Mouse (Mus musculus) olfactory bulb, adult 2 months (tissue): ENCODE measurements at regions not wholly inside any gene's neighbourhood (a gene's known extent, or its start where the extent isn't known, plus 50 kb on each side); places are given as distances from the start of the nearest gene placed in this dataset.

Source experiments
- H3K27ac ChIP-seq: fragments of 200-500 bp; 2 replicates; pipeline ENCODE4 v1.5.1; 2012; ENCODE audit warnings: low read depth, low read length; ENCODE audit not compliant: insufficient read depth
- H3K4me1 ChIP-seq: fragments of 200-500 bp; 2 replicates; pipeline ENCODE4 v1.6.1; 2012; ENCODE audit warnings: low read length; ENCODE audit not compliant: control insufficient read depth, insufficient read depth
- H3K4me3 ChIP-seq: fragments of 200-500 bp; 2 replicates; pipeline ENCODE4 v1.5.1; 2012; ENCODE audit warnings: mild to moderate bottlenecking, low read depth, low read length, moderate library complexity; ENCODE audit not compliant: insufficient read depth
- CTCF ChIP-seq: fragments of 200-500 bp; IDR thresholded peaks from 2 replicates; pipeline ENCODE4 v1.5.1; 2012; ENCODE audit warnings: low read depth, mild to moderate bottlenecking, low read length, moderate library complexity; ENCODE audit not compliant: insufficient read depth
- POLR2A ChIP-seq: fragments of 200-500 bp; IDR thresholded peaks from 2 replicates; pipeline ENCODE4 v1.6.1; 2012; ENCODE audit warnings: mild to moderate bottlenecking, low read depth, low read length, moderate library complexity; ENCODE audit not compliant: insufficient read depth
- WGBS: fragments of 180-500 bp; shearing (Covaris S2); methylation state at CpG from one replicate; pipeline ENCODE4 v1.1.7; 2018; 5-methylcytosine and 5-hydroxymethylcytosine counted together

DNA sequence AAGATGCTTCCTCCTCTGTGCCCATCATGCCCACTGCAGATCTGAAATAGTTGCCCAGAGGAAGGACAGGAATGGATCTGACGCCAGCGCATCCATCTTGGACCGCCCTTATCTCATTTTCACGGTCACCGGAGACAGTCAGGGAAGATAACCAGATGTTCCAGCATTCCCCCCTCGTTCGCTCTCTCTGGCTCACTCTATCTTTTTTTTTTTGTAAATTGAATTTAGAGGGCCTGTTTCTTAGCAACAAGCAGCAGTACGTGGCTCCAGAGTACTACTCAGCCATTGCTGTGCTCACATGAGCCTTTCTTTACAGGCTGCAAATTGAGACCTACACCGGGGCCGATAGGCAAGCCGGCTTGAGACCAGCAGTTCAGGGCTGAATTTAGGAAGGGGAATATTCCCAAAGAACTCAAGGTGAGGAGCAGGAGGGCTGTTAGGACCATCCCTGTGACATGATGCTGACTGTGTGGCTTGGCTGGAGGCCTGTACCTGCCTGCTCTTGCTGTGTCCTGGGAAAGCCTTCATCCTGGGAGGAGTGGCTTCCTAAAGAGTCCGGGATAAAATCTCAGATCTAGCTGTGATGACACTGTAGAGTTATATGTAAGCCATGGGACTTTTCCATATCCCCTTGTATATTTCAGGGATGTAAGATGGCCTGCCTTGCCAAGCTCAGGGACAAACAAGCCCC lies 100.2 kb downstream of the Rps24 start:
- 17% methylated on average over 12 of the region's 12 CpGs for WGBS
- TF ChIP-seq CTCF = no peak
- no peak for TF ChIP-seq POLR2A
- Histone ChIP-seq H3K27ac (peak overlapping the region; percentile 87), H3K4me1 (peaks cover 8% of the 10 kb centered on the region), H3K4me3 (no peak overlapping the region)

DNA sequence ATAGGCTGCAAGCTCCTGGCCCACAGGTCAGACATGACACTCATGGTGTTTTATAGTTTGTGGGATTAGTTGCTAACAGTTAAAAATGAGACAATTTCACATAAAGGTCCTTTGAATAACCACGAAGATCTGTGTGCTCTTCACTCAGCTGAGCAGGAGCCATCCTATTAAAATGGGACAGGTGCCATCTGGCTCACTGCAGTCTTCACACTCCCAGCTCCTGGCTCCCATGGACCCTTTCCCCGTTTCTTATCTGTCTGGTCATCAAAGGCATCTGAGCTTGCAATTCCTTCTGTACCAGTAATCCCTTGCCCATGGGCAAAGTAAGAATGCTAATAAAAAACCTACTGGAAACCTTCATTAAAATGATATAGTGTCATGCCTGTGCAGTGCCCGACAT lies 101.1 kb downstream of the Rps24 start:
- Histone ChIP-seq H3K4me1 (peaks cover 8% of the 10 kb centered on the region), H3K27ac (no peak overlapping the region), H3K4me3 (no peak overlapping the region)
- WGBS = 68% methylated on average over 3 of the region's 3 CpGs
- no peak for TF ChIP-seq POLR2A
- TF ChIP-seq CTCF = no peak

DNA sequence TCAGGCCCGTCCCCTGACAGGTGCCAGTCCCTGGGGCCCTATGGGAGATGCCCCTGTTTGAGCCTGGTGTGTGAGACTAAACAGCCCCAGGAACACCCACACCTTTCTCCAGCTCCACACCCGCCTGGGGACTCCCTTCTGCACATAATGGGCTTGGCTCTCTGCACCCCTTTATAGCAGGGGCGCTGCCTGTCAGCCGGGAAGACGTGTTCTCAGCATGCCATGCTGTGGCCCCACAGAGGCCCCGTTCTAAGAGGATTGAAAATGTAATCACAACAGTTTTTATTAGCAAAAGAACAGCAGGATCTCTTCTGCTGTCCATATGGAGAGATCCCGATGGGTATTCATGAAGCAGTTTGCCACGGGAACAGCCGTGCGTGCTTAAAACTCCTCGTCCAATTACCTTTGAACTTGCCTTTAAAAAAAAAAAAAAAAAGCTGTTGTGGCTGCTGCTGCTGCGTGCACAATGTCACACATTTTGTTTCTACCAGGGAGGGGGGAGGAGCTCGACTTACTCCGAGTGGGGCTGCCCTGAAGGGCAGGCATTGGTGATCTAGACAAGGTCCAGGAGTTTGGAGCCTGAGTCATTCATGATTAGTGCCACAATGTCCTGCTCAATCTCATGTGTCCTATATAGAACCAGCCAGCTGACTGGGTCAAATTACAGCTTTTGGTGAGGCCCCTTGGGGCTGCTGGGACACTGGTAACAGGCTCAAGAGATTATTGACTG lies 119.7 kb downstream of the Rps24 start:
- no peak for TF ChIP-seq CTCF
- no peak for TF ChIP-seq POLR2A
- WGBS = 48% methylated on average over 14 of the region's 14 CpGs
- Histone ChIP-seq H3K27ac (no peak overlapping the region), H3K4me1 (peaks cover 17% of the 10 kb centered on the region), H3K4me3 (no peak overlapping the region)

DNA sequence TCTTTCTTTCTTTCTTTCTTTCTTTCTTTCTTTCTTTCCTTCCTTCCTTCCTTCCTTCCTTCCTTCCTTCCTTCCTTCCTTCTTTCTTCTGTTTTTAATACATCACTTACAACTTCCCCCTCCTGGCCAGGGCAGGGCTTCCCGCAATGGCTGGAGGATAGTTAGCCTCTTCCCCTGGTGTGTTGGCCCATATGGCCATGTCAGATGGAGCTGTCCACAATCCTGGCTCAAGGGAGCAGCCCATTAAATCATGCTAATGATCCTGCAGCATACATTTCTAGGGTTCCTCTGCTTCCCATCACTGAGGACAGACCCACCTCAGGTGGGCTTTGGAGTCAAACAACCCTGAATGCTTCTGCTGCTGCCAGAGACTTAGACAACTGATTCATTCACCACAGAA lies 121.4 kb downstream of the Rps24 start:
- H3K27ac ChIP-seq = no peak overlapping the region
- TF ChIP-seq CTCF (no peak), POLR2A (no peak)
- WGBS = 82% methylated on average over 1 of the region's 1 CpGs
- H3K4me1 ChIP-seq = peaks cover 11% of the 10 kb centered on the region
- H3K4me3 ChIP-seq = no peak overlapping the region

DNA sequence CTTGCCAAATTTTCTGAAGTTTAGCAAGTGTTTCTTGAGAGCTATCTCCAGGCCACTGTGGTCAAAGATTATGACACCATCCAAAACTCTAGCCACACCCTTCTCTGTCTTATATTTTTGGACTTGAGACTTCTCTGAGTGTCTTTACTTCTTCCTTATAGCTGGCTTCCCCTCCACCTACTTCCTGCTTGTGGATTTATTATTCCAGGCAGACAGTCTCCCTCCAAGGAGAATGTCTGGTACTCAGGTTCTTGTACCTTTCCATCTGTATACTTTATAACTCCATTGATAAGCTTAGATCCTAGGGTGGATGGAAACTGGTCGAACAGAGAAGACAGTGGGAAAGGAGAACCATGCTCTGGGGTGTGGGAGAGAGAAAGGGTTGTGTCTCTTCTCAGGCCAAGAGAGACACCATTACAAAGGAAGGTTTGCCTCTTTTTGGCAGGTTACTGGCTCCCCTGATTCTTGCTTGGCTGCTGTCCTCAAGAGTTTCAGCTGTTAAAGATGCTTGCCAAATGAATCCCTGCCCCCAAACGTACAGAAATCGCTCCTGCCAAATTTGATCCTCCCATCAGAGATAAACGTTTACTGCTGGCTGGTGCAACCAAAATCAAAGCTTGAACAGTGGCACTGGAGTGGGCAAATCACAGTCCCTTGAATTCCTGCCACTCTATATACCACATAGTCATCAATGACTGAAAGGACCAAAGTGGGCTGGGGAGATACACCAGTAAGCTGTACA lies 125.5 kb downstream of the Rps24 start:
- Histone ChIP-seq H3K27ac (no peak overlapping the region), H3K4me1 (peaks cover 13% of the 10 kb centered on the region), H3K4me3 (no peak overlapping the region)
- TF ChIP-seq POLR2A = no peak
- 31% methylated on average over 4 of the region's 4 CpGs for WGBS

DNA sequence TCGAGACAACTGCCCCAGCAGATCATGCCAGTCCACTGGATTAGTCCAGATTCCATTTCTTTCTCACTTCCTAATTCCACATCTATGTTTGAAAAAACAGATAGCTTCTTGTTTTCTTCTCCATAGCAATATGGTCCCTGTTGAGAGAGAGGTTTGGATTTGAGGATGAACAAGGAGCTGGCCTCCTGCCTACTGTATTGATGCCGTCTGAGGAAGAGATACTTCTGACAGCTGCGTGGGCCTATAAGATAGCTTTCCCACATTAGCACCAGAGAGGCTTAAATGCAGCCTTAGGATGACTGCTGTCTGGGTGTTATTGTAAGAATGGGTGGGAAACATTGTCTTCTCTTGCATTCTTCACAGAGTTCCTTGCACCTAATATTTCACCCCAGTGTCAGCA lies 128.9 kb downstream of the Rps24 start:
- H3K4me1 ChIP-seq = peaks cover 27% of the 10 kb centered on the region
- no peak overlapping the region for H3K4me3 ChIP-seq
- no peak overlapping the region for H3K27ac ChIP-seq
- WGBS = 72% methylated on average over 3 of the region's 3 CpGs
- TF ChIP-seq CTCF (no peak), POLR2A (no peak)

DNA sequence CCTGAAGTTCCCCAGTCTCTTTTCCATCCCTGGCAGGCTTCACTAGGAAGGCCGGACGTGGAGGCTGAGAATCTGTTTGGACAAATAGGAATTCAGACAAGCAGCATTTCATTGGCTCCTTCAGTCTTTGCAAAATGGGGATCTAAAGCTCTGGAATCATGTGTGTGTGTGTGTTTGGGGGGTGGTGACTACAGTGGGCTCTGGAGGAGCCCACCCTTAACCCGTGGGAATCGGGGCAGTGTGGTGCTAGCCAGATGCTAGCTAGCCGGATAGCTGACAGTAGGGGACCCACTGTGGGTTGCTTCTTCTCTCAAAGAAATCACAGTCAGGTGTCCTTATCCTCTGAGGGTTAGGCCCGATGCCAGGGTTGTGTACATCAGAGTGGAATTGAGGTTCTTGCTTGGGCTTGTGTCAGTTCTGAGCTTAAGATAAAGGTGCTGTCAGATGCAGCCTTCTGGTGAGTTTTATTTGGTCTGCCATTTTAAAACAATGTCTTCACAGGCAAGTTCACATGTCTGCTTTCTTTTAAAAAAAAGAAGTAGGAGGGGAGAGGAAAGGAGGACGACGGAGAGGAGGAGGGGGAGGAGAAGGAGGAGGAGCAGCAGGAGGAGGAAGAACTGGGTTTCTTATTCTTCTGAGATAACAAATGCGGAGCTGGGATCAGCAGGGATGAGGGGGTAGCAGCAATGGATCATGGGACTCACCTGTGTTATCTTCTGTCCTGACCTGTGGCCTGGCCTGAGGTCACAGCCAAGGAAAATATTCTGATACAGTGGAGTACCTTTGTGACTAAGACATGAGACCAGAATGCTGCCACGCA lies 129.6 kb downstream of the Rps24 start:
- Histone ChIP-seq H3K27ac (0 out of 2 replicates have a peak overlapping the region, but pooled peaks have one; percentile 12), H3K4me1 (peaks cover 27% of the 10 kb centered on the region), H3K4me3 (no peak overlapping the region)
- WGBS = 49% methylated on average over 10 of the region's 10 CpGs
- no peak for TF ChIP-seq CTCF
- no peak for TF ChIP-seq POLR2A

DNA sequence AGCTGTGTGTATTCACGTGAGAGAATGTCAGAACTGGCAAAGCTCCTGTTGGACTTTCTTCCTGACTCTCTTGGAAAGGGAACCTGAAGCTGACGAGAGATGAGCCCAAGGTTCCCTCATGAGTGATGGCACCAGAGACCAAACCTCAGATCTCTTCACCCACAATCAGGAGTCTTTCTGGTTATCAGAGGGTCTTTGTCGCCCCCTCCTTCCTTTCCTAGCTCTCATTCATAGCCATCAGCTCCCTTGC lies 130.1 kb downstream of the Rps24 start:
- Histone ChIP-seq H3K27ac (0 out of 2 replicates have a peak overlapping the region, but pooled peaks have one; percentile 12), H3K4me1 (peaks cover 27% of the 10 kb centered on the region), H3K4me3 (no peak overlapping the region)
- 41% methylated on average over 3 of the region's 3 CpGs for WGBS
- TF ChIP-seq CTCF (no peak), POLR2A (no peak)
